Mouse (Mus musculus): ENCODE measurements around the gene Cyp27a1. TPM values are rescaled to one million over a fixed set of nuclear protein-coding genes. Genes with fewer than 3 reads are reported as not detected.

Gene Cyp27a1
- 10 to 100 TPM; 10.7 to 11.0 TPM for total RNA-seq (2021)

GRCm38 (mm10) chr1:74713099-74713858, at the start of gene Cyp27a1:
Gene Cyp27a1, plus strand, starts transcription at chr1:74713574.
- intact Hi-C loops (cut with DNase I), result no loop called here
- DNase-seq, result peak; percentile 86

GRCm38 (mm10) chr1:74665153-74665552, 48.2 kb upstream of the Cyp27a1 start:
- DNase-seq, result peak; percentile 47 to 57
- intact Hi-C loops (cut with DNase I), result no loop called here

- intact Hi-C loops (cut with DNase I), result no loop called here
- no peak for DNase-seq
These were observed 45.0 kb upstream of the Cyp27a1 start for GRCm38 (mm10) chr1:74668371-74668770.

GRCm38 (mm10) chr1:74672731-74673130, 40.6 kb upstream of the Cyp27a1 start:
- peak; percentile 34 to 43 for DNase-seq

GRCm38 (mm10) chr1:74676863-74677262, 36.5 kb upstream of the Cyp27a1 start:
- intact Hi-C loops (cut with DNase I), result no loop called here
- DNase-seq, result no peak

More at GRCm38 (mm10) chr1:74672731-74673130, 40.6 kb upstream of the Cyp27a1 start:
- intact Hi-C loops (cut with DNase I), result no loop called here

GRCm38 (mm10) chr1:74677843-74678242, 35.5 kb upstream of the Cyp27a1 start:
- intact Hi-C loops (cut with DNase I), result no loop called here
- no peak for DNase-seq

GRCm38 (mm10) chr1:74687131-74687530, 26.2 kb upstream of the Cyp27a1 start:
- intact Hi-C loops (cut with DNase I), result no loop called here
- DNase-seq, result no peak

- DNase-seq, result no peak
- intact Hi-C loops (cut with DNase I), result no loop called here
These were observed 19.3 kb upstream of the Cyp27a1 start for GRCm38 (mm10) chr1:74693891-74694583.

GRCm38 (mm10) chr1:74695836-74696235, 17.5 kb upstream of the Cyp27a1 start:
- DNase-seq, result no peak
- intact Hi-C loops (cut with DNase I), result no loop called here

- DNase-seq, result no peak
- intact Hi-C loops (cut with DNase I), result no loop called here
These were observed 16.0 kb upstream of the Cyp27a1 start for GRCm38 (mm10) chr1:74697416-74697815.

- intact Hi-C loops (cut with DNase I), result no loop called here
- DNase-seq, result no peak
These were observed 15.0 kb upstream of the Cyp27a1 start for GRCm38 (mm10) chr1:74698353-74698752.

GRCm38 (mm10) chr1:74698791-74699190, 14.6 kb upstream of the Cyp27a1 start:
- intact Hi-C loops (cut with DNase I), result no loop called here

GRCm38 (mm10) chr1:74702142-74702553, 11.2 kb upstream of the Cyp27a1 start:
- intact Hi-C loops (cut with DNase I), result no loop called here
- DNase-seq, result no peak

More at GRCm38 (mm10) chr1:74698791-74699190, 14.6 kb upstream of the Cyp27a1 start:
- DNase-seq, result peak; percentile 49 to 64

- DNase-seq, result no peak
- intact Hi-C loops (cut with DNase I), result no loop called here
These were observed 9.2 kb upstream of the Cyp27a1 start for GRCm38 (mm10) chr1:74704156-74704555.

GRCm38 (mm10) chr1:74705016-74705415, 8.4 kb upstream of the Cyp27a1 start:
- DNase-seq, result peak; percentile 27 to 44
- intact Hi-C loops (cut with DNase I), result no loop called here

- DNase-seq, result no peak
- intact Hi-C loops (cut with DNase I), result no loop called here
These were observed 3.8 kb upstream of the Cyp27a1 start for GRCm38 (mm10) chr1:74709566-74709965.

GRCm38 (mm10) chr1:74712046-74712445, 1.3 kb upstream of the Cyp27a1 start:
- intact Hi-C loops (cut with DNase I), result no loop called here
- DNase-seq, result no peak

- intact Hi-C loops (cut with DNase I), result no loop called here
- DNase-seq, result peak in 1 of 2 experiments; percentile 18
These were observed 794 bp upstream of the Cyp27a1 start for GRCm38 (mm10) chr1:74712461-74713098.

GRCm38 (mm10) chr1:74713859-74714730, 721 bp downstream of the Cyp27a1 start:
- DNase-seq, result peak in 1 of 2 experiments; percentile 26
- intact Hi-C loops (cut with DNase I), result no loop called here

- intact Hi-C loops (cut with DNase I), result no loop called here
- no peak for DNase-seq
These were observed 1.6 kb downstream of the Cyp27a1 start for GRCm38 (mm10) chr1:74714967-74715366.

All from heart, postnatal 10 days (tissue).